Mouse (Mus musculus): ENCODE data around the gene Tm7sf3. TPM values are rescaled to one million over a fixed set of nuclear protein-coding genes. Genes with fewer than 3 reads are reported as not detected.
A peak's percentile ranks its signal among the peaks of the same experiment; 100 is the strongest.

Gene Tm7sf3
- polyA plus RNA-seq, 1 experiment from 2014 or later, result 29.9 TPM

DNA sequence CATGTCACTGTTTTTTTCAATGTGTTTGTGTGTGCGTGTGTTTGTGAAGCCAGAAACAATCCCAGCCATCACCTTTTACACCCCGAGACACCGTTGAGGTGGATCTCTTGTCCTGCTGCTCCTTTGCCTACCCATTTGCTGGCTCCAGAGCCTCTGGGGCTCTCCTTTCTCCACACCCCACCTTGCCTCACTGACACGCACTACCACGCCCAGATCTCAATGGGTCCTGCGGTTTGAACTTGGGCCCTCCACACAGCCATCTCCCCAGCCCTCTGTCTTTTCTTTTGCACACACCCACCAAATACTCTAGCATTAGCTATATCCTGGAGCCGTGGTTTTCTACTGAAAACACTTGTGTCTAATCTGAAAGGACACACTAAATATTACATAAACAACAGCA lies 30.7 kb downstream of the Tm7sf3 start:
- no peaks in the 10 kb centered on the region for H3K9me3 ChIP-seq (ENCODE audit: control insufficient read depth, low read length)
- peaks cover 14% of the 10 kb centered on the region for H3K36me3 ChIP-seq (ENCODE audit: control insufficient read depth, insufficient read depth, low read length)
- H3K4me1 ChIP-seq (replicated peaks; ENCODE audit: control insufficient read depth, insufficient read depth, low read length), result no peaks in the 10 kb centered on the region
- no peak overlapping the region for H3K4me3 ChIP-seq (ENCODE audit: low read length)
- no peak overlapping the region for H3K27ac ChIP-seq (ENCODE audit: low read length)
- H3K27me3 ChIP-seq (ENCODE audit: control insufficient read depth, insufficient read depth, low read depth, low read length), result no peaks in the 10 kb centered on the region
- 90% methylated on average over 7 of the region's 7 CpGs for WGBS
- ATAC-seq (ENCODE audit: low read depth), result no peak
- no peak overlapping the region for H3K9ac ChIP-seq (ENCODE audit: low read length)
- no peak overlapping the region for H3K4me2 ChIP-seq (ENCODE audit: low read depth, low read length)

DNA sequence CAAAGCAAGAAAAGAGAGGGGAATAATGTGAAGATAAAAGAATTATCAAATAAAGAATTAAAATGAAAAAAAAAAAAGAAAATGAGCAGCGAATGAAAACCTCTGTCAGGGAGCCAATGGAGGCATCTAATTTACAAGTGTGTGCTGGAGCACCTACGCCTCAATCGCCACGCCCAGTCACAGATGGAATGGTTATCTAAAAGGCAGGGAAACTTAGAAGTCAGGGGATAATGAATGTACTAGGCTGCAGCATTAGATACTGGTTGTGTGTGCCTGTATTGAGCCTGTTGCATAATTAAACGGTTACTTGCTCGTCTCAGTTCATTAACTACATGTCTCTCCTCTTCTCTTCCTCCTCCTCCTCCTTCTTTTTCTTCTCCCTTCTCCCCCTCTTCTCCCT lies 31.2 kb downstream of the Tm7sf3 start:
- H3K4me3 ChIP-seq (ENCODE audit: low read length), result no peak overlapping the region
- no peak overlapping the region for H3K9ac ChIP-seq (ENCODE audit: low read length)
- no peak overlapping the region for H3K4me2 ChIP-seq (ENCODE audit: low read depth, low read length)
- ATAC-seq (ENCODE audit: low read depth), result no peak
- no peaks in the 10 kb centered on the region for H3K9me3 ChIP-seq (ENCODE audit: control insufficient read depth, low read length)
- H3K4me1 ChIP-seq (replicated peaks; ENCODE audit: control insufficient read depth, insufficient read depth, low read length), result no peaks in the 10 kb centered on the region
- H3K27me3 ChIP-seq (ENCODE audit: control insufficient read depth, insufficient read depth, low read depth, low read length), result no peaks in the 10 kb centered on the region
- no peak overlapping the region for H3K27ac ChIP-seq (ENCODE audit: low read length)
- 86% methylated on average over 6 of the region's 6 CpGs for WGBS
- H3K36me3 ChIP-seq (ENCODE audit: control insufficient read depth, insufficient read depth, low read length), result peaks cover 11% of the 10 kb centered on the region

DNA sequence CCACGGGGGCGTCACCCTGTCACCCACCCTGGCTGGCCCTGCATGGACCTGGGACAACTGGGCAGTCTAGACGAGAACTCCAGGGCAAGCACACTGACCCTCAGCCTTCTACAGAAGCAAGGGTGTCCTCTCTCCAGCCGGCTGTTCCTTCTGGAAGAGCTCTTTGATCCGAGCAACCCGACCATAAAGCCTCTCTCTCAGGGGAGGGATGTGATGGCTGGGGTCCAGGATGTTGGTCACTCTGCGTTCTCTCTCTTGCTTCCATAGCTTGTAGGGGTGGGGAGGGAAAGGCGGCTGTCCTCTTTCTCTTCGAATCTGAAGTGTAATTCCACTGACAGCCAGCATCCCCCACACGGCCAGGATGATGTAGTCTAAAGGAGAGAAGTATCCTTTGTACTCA lies 39.0 kb downstream of the Tm7sf3 start:
- H3K27me3 ChIP-seq (ENCODE audit: control insufficient read depth, insufficient read depth, low read depth, low read length), result no peaks in the 10 kb centered on the region
- 80% methylated on average over 10 of the region's 10 CpGs for WGBS
- no peak overlapping the region for H3K4me3 ChIP-seq (ENCODE audit: low read length)
- H3K27ac ChIP-seq (ENCODE audit: low read length), result no peak overlapping the region
- H3K36me3 ChIP-seq (ENCODE audit: control insufficient read depth, insufficient read depth, low read length), result peaks cover 36% of the 10 kb centered on the region
- H3K4me1 ChIP-seq (replicated peaks; ENCODE audit: control insufficient read depth, insufficient read depth, low read length), result no peaks in the 10 kb centered on the region
- ATAC-seq (ENCODE audit: low read depth), result no peak
- no peaks in the 10 kb centered on the region for H3K9me3 ChIP-seq (ENCODE audit: control insufficient read depth, low read length)
- no peak overlapping the region for H3K4me2 ChIP-seq (ENCODE audit: low read depth, low read length)
- no peak overlapping the region for H3K9ac ChIP-seq (ENCODE audit: low read length)

DNA sequence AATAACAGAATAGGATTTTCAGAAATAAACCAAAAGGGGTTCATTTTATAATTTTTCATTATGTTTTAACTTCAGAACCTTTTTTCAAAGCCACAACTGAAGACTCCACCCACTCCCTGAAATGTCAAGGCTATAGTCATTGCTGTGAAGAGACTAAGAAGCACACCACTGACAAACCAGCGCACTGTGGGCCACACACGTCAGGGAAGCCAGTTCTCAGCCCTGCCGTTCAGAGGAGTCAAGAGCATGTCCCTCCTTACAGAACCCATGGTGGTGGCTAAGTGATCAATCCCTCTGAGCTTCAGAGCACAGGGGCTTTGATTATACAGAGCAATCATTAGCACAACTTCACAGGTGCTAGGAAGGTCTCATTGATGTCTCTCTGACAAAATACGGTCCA lies 40.0 kb downstream of the Tm7sf3 start:
- H3K4me3 ChIP-seq (ENCODE audit: low read length), result no peak overlapping the region
- no peak overlapping the region for H3K27ac ChIP-seq (ENCODE audit: low read length)
- 71% methylated on average over 4 of the region's 4 CpGs for WGBS
- H3K36me3 ChIP-seq (ENCODE audit: control insufficient read depth, insufficient read depth, low read length), result peaks cover 36% of the 10 kb centered on the region
- no peak for ATAC-seq (ENCODE audit: low read depth)
- H3K4me1 ChIP-seq (replicated peaks; ENCODE audit: control insufficient read depth, insufficient read depth, low read length), result no peaks in the 10 kb centered on the region
- H3K27me3 ChIP-seq (ENCODE audit: control insufficient read depth, insufficient read depth, low read depth, low read length), result no peaks in the 10 kb centered on the region
- no peak overlapping the region for H3K4me2 ChIP-seq (ENCODE audit: low read depth, low read length)
- H3K9ac ChIP-seq (ENCODE audit: low read length), result no peak overlapping the region
- H3K9me3 ChIP-seq (ENCODE audit: control insufficient read depth, low read length), result no peaks in the 10 kb centered on the region

DNA sequence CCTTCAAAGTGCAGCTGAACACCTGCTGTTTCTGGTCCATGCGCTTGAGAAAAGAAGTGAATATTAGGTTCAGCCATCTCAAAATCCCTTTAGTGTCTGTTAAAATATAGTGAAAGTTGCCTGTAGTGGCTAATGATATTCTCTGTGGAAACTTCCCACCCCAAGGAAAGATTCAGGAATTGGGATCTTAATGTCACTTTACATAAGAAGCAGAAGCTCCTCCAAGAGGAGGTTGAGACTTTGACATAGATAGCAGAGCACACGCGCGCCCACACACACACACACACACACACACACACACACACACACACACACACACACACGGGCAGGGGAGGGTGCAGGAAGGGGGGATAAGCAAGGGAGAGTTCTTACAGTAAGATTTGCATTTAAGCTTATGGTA lies 57.5 kb downstream of the Tm7sf3 start:
- H3K36me3 ChIP-seq (ENCODE audit: control insufficient read depth, insufficient read depth, low read length), result peaks cover 28% of the 10 kb centered on the region
- 92% methylated on average over 5 of the region's 5 CpGs for WGBS

DNA sequence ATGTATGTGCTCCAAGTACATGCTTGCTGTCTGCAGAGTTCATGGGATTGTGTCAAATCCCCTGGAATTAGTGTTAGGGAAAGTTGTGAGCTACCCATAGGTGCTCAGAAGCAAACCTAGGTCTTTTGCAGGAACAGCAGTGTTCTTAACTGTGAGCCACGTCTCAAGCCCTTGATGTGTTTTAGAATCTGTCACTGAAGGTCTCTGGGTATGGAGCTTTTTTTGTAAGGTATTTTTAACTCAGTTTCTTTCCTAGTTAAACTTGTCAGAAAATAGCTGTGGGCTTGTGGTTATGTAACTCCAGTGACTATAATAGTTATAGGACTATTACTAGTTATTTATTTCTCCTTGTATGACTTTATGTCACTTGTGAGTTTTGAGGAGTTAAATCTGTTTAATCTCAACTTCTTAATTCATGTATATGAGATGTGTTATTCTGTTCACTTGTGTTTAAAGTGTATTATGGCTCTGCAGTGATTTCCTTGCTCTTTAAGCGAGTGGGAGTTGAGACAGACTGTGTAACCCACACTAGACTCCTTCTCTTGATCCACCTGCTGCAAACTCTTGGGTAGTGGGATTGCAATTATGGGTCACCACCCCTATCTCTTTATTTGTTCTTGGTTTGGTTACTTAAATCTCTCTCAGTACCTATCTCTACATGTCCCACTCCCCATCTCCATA lies 59.1 kb downstream of the Tm7sf3 start:
- Histone ChIP-seq H3K36me3 (ENCODE audit: control insufficient read depth, insufficient read depth, low read length) (peaks cover 17% of the 10 kb centered on the region), H3K27me3 (ENCODE audit: control insufficient read depth, insufficient read depth, low read depth, low read length) (no peaks in the 10 kb centered on the region), H3K4me2 (ENCODE audit: low read depth, low read length) (no peak overlapping the region), H3K4me1 (replicated peaks; ENCODE audit: control insufficient read depth, insufficient read depth, low read length) (peaks cover 10% of the 10 kb centered on the region), H3K27ac (ENCODE audit: low read length) (no peak overlapping the region), H3K9me3 (ENCODE audit: control insufficient read depth, low read length) (no peaks in the 10 kb centered on the region), H3K9ac (ENCODE audit: low read length) (no peak overlapping the region), H3K4me3 (ENCODE audit: low read length) (no peak overlapping the region)
- no peak for ATAC-seq (ENCODE audit: low read depth)
- whole genome bisulfite sequencing, result 84% methylated on average over 2 of the region's 2 CpGs

More for the DNA sequence above, 57.5 kb downstream of the Tm7sf3 start:
- no peak for ATAC-seq (ENCODE audit: low read depth)
- Histone ChIP-seq H3K9ac (ENCODE audit: low read length) (no peak overlapping the region), H3K9me3 (ENCODE audit: control insufficient read depth, low read length) (no peaks in the 10 kb centered on the region), H3K4me1 (replicated peaks; ENCODE audit: control insufficient read depth, insufficient read depth, low read length) (peaks cover 2% of the 10 kb centered on the region; the same call in 1 of the 2 replicates), H3K4me3 (ENCODE audit: low read length) (no peak overlapping the region), H3K27me3 (ENCODE audit: control insufficient read depth, insufficient read depth, low read depth, low read length) (no peaks in the 10 kb centered on the region), H3K27ac (ENCODE audit: low read length) (no peak overlapping the region), H3K4me2 (ENCODE audit: low read depth, low read length) (no peak overlapping the region)

DNA sequence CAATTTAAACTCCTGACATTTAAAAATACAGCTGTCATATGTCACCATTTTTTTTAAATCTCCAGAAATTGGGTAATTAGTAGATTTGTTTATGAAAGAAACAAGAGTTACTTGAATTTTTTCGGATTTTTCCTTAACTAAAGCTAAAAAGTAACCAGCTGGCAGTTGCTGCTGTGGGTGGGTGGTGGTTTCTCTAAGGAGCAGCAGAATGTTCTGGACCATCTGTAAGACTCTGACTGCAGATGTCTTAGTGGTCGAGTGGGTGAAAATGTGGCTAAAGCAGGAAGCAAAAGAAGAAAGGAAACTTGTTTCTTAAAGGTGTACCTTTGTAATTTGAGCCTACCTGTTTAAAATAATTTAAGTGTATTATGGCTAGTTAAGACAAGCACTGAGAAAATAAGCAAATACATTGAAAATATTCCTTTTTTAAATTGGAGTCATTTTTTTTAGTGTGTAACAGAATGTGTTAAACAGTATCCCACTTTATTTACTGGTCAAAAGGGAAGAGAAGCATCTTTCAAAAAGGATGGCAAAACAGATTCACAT lies 62.2 kb downstream of the Tm7sf3 start:
- H3K9me3 ChIP-seq (ENCODE audit: control insufficient read depth, low read length), result no peaks in the 10 kb centered on the region

DNA sequence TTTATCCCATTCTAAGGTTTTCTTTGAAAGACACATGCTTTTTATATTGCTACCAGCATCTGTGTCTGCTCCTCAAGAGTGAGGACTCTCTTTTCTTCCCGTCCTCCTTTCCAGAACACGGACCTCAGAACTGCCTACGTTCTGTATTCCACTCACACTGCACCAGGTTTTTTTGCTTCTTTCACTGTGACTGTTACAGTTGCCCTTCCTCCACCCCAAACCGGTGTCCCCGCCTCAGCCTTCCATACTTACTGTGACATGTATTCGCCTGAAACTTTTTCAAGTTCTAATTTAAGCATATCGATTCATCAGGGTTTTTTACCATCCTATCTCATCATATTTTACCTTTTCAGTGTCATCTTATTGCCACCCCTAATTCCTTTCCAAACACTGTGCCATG lies 64.0 kb downstream of the Tm7sf3 start:
- 3% methylated on average over 7 of the region's 7 CpGs for WGBS
- ATAC-seq (ENCODE audit: low read depth), result no peak
- peaks cover 20% of the 10 kb centered on the region for H3K4me1 ChIP-seq (replicated peaks; ENCODE audit: control insufficient read depth, insufficient read depth, low read length)

More for the DNA sequence above, 62.2 kb downstream of the Tm7sf3 start:
- H3K27ac ChIP-seq (ENCODE audit: low read length), result no peak overlapping the region
- no peak overlapping the region for H3K9ac ChIP-seq (ENCODE audit: low read length)
- H3K4me2 ChIP-seq (ENCODE audit: low read depth, low read length), result no peak overlapping the region; the same call in 1 of the 2 replicates
- WGBS, result 10% methylated on average over 2 of the region's 2 CpGs
- no peak overlapping the region for H3K4me3 ChIP-seq (ENCODE audit: low read length)
- H3K4me1 ChIP-seq (replicated peaks; ENCODE audit: control insufficient read depth, insufficient read depth, low read length), result peaks cover 20% of the 10 kb centered on the region
- H3K27me3 ChIP-seq (ENCODE audit: control insufficient read depth, insufficient read depth, low read depth, low read length), result no peaks in the 10 kb centered on the region
- no peaks in the 10 kb centered on the region for H3K36me3 ChIP-seq (ENCODE audit: control insufficient read depth, insufficient read depth, low read length)
- ATAC-seq (ENCODE audit: low read depth), result no peak

DNA sequence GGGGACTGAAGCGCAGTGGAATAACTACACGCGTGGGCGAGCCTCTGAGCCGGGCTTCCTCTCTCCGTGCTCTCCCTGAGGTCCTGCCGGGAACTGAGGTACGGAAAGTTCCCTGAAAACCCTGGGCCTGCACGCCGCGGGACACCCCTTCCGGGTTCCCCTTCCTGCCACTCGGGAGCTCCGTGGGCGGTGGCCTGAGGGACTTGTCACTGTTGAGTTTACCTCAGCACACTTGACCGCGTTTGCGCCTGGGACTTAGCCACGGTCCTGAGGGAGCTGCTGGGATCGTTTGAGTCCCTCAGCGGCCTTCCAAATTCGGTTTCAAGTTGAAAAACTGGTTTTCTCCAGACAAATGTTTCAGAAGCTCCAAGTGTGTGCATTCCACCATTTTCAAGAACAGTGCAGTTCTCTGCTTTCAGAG lies 64.5 kb downstream of the Tm7sf3 start:
- peak; percentile 62 for ATAC-seq (ENCODE audit: low read depth)
- Histone ChIP-seq H3K27me3 (ENCODE audit: control insufficient read depth, insufficient read depth, low read depth, low read length) (no peaks in the 10 kb centered on the region), H3K4me3 (ENCODE audit: low read length) (peak overlapping the region; percentile 90), H3K4me1 (replicated peaks; ENCODE audit: control insufficient read depth, insufficient read depth, low read length) (peaks cover 20% of the 10 kb centered on the region), H3K4me2 (ENCODE audit: low read depth, low read length) (peak overlapping the region; percentile 90), H3K9ac (ENCODE audit: low read length) (peak overlapping the region; percentile 97), H3K36me3 (ENCODE audit: control insufficient read depth, insufficient read depth, low read length) (peaks cover 3% of the 10 kb centered on the region; the same call in 1 of the 2 replicates), H3K9me3 (ENCODE audit: control insufficient read depth, low read length) (no peaks in the 10 kb centered on the region), H3K27ac (ENCODE audit: low read length) (peak overlapping the region; percentile 98)
- under 1% methylated on average over 22 of the region's 22 CpGs for WGBS

More for the DNA sequence above, 64.0 kb downstream of the Tm7sf3 start:
- H3K4me2 ChIP-seq (ENCODE audit: low read depth, low read length), result peak overlapping the region; percentile 90
- no peaks in the 10 kb centered on the region for H3K27me3 ChIP-seq (ENCODE audit: control insufficient read depth, insufficient read depth, low read depth, low read length)
- H3K9me3 ChIP-seq (ENCODE audit: control insufficient read depth, low read length), result no peaks in the 10 kb centered on the region
- peak overlapping the region; percentile 90 for H3K4me3 ChIP-seq (ENCODE audit: low read length)
- peak overlapping the region; percentile 98 for H3K27ac ChIP-seq (ENCODE audit: low read length)
- peak overlapping the region; percentile 97 for H3K9ac ChIP-seq (ENCODE audit: low read length)
- H3K36me3 ChIP-seq (ENCODE audit: control insufficient read depth, insufficient read depth, low read length), result peaks cover 3% of the 10 kb centered on the region; the same call in 1 of the 2 replicates
